Mouse (Mus musculus) stomach, postnatal 0 days (tissue): ENCODE measurements around the gene Mmp28. TPM values are rescaled to one million over a fixed set of nuclear protein-coding genes. Genes with fewer than 3 reads are reported as not detected.

Source experiments
- ATAC-seq: fragments of 200-750 bp; cut with Nextera tagmentation; 2 replicates; pipeline ENCODE4 v1.8.0; 2017; ENCODE audit not compliant: low FRiP score, low TSS enrichment
- DNase-seq: peaks from one replicate; pipeline ENCODE4 v3.0.0-alpha.2; 2016; ENCODE audit warnings: low spot score
- H3K27ac ChIP-seq: fragments of 300-500 bp; sonication (generic); replicated peaks from 2 replicates; pipeline ENCODE4 v1.5.1; 2014; ENCODE audit warnings: mild to moderate bottlenecking, control low read depth
- H3K27me3 ChIP-seq: fragments of 300-500 bp; sonication (generic); 2 replicates; pipeline ENCODE4 v1.6.1; 2014; ENCODE audit warnings: low read length; ENCODE audit not compliant: control insufficient read depth, insufficient read depth
- H3K36me3 ChIP-seq: fragments of 300-500 bp; sonication (generic); 2 replicates; pipeline ENCODE4 v1.6.1; 2014; ENCODE audit warnings: low read length, mixed read lengths; ENCODE audit not compliant: control insufficient read depth, insufficient read depth
- H3K4me1 ChIP-seq: fragments of 300-500 bp; sonication (generic); replicated peaks from 2 replicates; pipeline ENCODE4 v1.6.1; 2014; ENCODE audit warnings: antibody characterized with exemption; ENCODE audit not compliant: control insufficient read depth, insufficient read depth
- H3K4me2 ChIP-seq: fragments of 300-500 bp; sonication (generic); replicated peaks from 2 replicates; pipeline ENCODE4 v1.6.1; 2014; ENCODE audit warnings: low read depth, mild to moderate bottlenecking, control low read depth, moderate library complexity
- H3K4me3 ChIP-seq: fragments of 300-500 bp; sonication (generic); 2 replicates; pipeline ENCODE4 v1.5.1; 2014; ENCODE audit warnings: low read depth, low read length, control low read depth
- H3K9ac ChIP-seq: fragments of 300-500 bp; sonication (generic); 2 replicates; pipeline ENCODE4 v1.6.1; 2014; ENCODE audit warnings: mild to moderate bottlenecking, low read length, control low read depth, mixed read lengths
- H3K9me3 ChIP-seq: fragments of 300-500 bp; sonication (generic); 2 replicates; pipeline ENCODE4 v1.6.1; 2016; ENCODE audit warnings: low read length; ENCODE audit not compliant: control insufficient read depth
- CTCF ChIP-seq: IDR thresholded peaks from 2 replicates; pipeline ENCODE4 v1.5.1; 2016; ENCODE audit warnings: antibody characterized with exemption, low read depth, mild to moderate bottlenecking, moderate library complexity
- EP300 ChIP-seq: optimal IDR thresholded peaks from 2 replicates; pipeline ENCODE3; 2016; ENCODE audit warnings: antibody characterized with exemption
- WGBS: fragments of 180-500 bp; shearing (Covaris S2); extraction: QIAGEN DNeasy Blood & Tissue Kit; methylation state at CpG from one replicate; pipeline ENCODE4 v1.1.7; 2014; 5-methylcytosine and 5-hydroxymethylcytosine counted together
- polyA plus RNA-seq: library from polyadenylated mRNA; unstranded; fragments of >200 nt; fragmentation: Nextera tagmentation; extraction: Ambion mirVana; gene quantifications from 2 replicates; pipeline ENCODE4 v1.2.1, GENCODE M21; 2015

Gene Mmp28
- polyA plus RNA-seq, 1 experiment from 2014 or later = 6.4 TPM

DNA sequence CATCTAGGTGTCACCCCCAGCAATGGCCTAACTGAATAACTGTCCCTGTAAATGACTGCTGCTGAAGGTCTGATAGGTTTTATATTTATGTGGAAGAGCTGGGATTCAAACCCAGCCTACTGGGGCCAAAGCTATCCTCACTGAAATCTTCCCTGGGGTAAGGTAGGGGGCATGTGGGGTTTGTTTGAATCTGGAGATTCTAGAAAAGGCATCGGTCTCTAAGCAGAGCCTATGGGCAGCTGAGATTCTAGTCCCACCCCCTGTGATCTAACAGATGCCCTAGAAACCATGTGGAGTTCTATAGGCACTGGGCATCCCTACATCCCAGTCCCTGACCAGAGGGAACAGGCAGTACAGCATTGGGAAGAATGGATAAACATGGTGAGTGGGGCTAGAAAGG lies 25.5 kb downstream of the Mmp28 start, which contains the start of gene 1700020L24Rik:
1700020L24Rik (plus strand) TSS at position 301 of the 400 bp plus-strand sequence.
- no peaks in the 10 kb centered on the region; the same call in 1 of the 2 replicates for H3K27me3 ChIP-seq
- no peaks in the 10 kb centered on the region; the same call in 1 of the 2 replicates for H3K4me1 ChIP-seq
- no peak within 1 kb of the TSS for H3K4me3 ChIP-seq
- H3K36me3 ChIP-seq = no peaks in the 10 kb centered on the region
- no peaks in the 10 kb centered on the region for H3K9me3 ChIP-seq
- DNase-seq (no peak), ATAC-seq (no peak)
- no peak within 1 kb of the TSS for H3K27ac ChIP-seq
- H3K9ac ChIP-seq = no peak within 1 kb of the TSS
- no peak for TF ChIP-seq EP300
- TF ChIP-seq CTCF = no peak
- WGBS = 89% methylated on average over 1 of the region's 1 CpGs
- H3K4me2 ChIP-seq = no peak within 1 kb of the TSS

GRCm38 (mm10) chr11:83432533-83432932 lies 30.3 kb downstream of the Mmp28 start:
- no peaks in the 10 kb centered on the region for H3K27me3 ChIP-seq
- ATAC-seq (no peak), DNase-seq (no peak)
- no peaks in the 10 kb centered on the region for H3K9me3 ChIP-seq
- H3K4me2 ChIP-seq = no peak overlapping the region
- H3K9ac ChIP-seq = no peak overlapping the region
- 83% methylated on average over 2 of the region's 2 CpGs for WGBS
- TF ChIP-seq CTCF (no peak), EP300 (no peak)
- H3K36me3 ChIP-seq = no peaks in the 10 kb centered on the region
- H3K4me1 ChIP-seq = no peaks in the 10 kb centered on the region
- no peak overlapping the region for H3K4me3 ChIP-seq
- H3K27ac ChIP-seq = no peak overlapping the region

- H3K4me3 ChIP-seq = no peak within 1 kb of the TSS
- H3K9ac ChIP-seq = no peak within 1 kb of the TSS
- no peak within 1 kb of the TSS for H3K4me2 ChIP-seq
- H3K4me1 ChIP-seq = no peaks in the 10 kb centered on the region
- DNase-seq (no peak), ATAC-seq (no peak)
- 46% methylated on average over 5 of the region's 5 CpGs for WGBS
- TF ChIP-seq EP300 (no peak), CTCF (no peak)
- no peaks in the 10 kb centered on the region for H3K36me3 ChIP-seq
- no peak within 1 kb of the TSS for H3K27ac ChIP-seq
- no peaks in the 10 kb centered on the region for H3K27me3 ChIP-seq
- no peaks in the 10 kb centered on the region for H3K9me3 ChIP-seq
These were observed 33.5 kb downstream of the Mmp28 start, which contains the start of gene Gas2l2 for GRCm38 (mm10) chr11:83429355-83429754. Gene Gas2l2, minus strand, starts transcription at chr11:83429455.

DNA sequence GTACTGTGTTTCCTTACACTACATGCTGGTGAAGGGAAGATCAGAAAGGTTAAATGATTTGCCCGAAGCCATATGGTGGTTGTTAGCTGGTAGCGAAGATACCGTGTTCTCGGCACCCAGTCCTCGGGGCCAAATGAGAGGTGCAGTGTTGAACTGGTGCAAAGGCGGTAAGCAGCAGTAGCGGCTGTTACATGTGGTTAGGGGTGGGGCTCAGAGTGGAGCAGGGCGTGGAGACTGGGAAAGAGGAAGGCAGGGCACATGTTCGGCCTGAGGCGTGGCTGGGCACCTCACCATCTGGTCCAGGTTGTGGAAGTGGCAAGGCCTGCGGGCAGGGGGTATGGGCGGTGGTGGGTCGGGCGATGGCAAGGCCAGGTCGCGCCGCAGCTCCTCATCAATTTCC lies 35.9 kb downstream of the Mmp28 start:
- H3K4me1 ChIP-seq = no peaks in the 10 kb centered on the region
- H3K9ac ChIP-seq = no peak overlapping the region
- no peaks in the 10 kb centered on the region for H3K9me3 ChIP-seq
- TF ChIP-seq CTCF (no peak), EP300 (no peak)
- H3K36me3 ChIP-seq = no peaks in the 10 kb centered on the region
- no peak overlapping the region for H3K4me2 ChIP-seq
- WGBS = 29% methylated on average over 14 of the region's 17 CpGs
- H3K4me3 ChIP-seq = no peak overlapping the region
- H3K27me3 ChIP-seq = no peaks in the 10 kb centered on the region
- ATAC-seq = peak; percentile 31; the same call in 1 of the 2 replicates
- no peak overlapping the region for H3K27ac ChIP-seq
- DNase-seq = peak; percentile 55

DNA sequence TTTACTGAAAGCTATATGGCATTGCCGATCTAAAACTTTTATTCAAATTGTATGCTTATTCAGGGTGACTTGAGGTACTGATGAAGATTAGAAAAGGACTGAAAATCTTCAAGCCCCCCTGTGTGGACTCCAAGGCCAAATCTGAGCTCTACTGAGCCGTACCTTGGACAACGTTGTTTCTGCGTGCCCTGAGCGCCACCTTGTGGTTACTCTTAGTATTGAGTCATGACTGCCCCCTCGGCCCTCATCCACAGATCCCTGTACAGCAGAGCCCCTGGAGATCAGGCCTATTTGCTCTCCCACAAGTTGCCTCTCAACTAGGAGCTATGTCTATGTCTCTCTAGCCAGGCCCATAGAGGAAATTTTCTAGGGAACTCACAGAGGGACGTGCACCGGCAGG lies 38.2 kb downstream of the Mmp28 start:
- no peak overlapping the region for H3K4me3 ChIP-seq
- no peak overlapping the region for H3K27ac ChIP-seq
- ATAC-seq (no peak), DNase-seq (peak; percentile 69)
- no peaks in the 10 kb centered on the region for H3K36me3 ChIP-seq
- H3K4me1 ChIP-seq = no peaks in the 10 kb centered on the region
- 4% methylated on average over 8 of the region's 8 CpGs for WGBS
- TF ChIP-seq EP300 (no peak), CTCF (peak; percentile 95)
- no peaks in the 10 kb centered on the region for H3K27me3 ChIP-seq
- H3K9ac ChIP-seq = no peak overlapping the region
- H3K4me2 ChIP-seq = no peak overlapping the region
- H3K9me3 ChIP-seq = no peaks in the 10 kb centered on the region

DNA sequence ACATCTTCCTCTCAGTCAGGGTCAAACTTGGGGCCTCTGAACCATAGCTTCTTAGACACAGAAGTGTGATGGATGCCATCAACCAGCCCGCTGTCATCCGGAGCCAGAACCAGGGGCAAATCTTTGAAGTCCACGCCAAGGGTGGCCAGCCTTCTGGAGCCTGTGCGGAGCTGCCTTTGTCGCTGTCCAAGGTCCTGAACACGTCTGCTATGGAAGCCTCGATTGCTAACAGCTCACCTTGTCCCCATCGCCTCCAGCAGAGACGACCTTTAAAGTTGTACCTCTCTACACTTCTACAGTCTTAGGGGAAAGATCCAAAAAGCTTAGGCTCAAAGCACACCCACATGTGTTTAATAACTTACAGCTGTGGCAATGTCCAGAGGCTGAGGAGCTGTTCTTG lies 41.6 kb downstream of the Mmp28 start:
- no peaks in the 10 kb centered on the region for H3K27me3 ChIP-seq
- TF ChIP-seq CTCF (no peak), EP300 (no peak)

More for the DNA sequence above, 41.6 kb downstream of the Mmp28 start:
- Histone ChIP-seq H3K9me3 (no peaks in the 10 kb centered on the region), H3K36me3 (no peaks in the 10 kb centered on the region), H3K4me3 (no peak overlapping the region), H3K4me2 (no peak overlapping the region), H3K4me1 (no peaks in the 10 kb centered on the region), H3K9ac (no peak overlapping the region), H3K27ac (no peak overlapping the region)
- DNase-seq (peak; percentile 78), ATAC-seq (no peak)
- under 1% methylated on average over 9 of the region's 9 CpGs for WGBS
